Mouse (Mus musculus): ENCODE measurements around the gene Tecr. TPM values are rescaled to one million over a fixed set of nuclear protein-coding genes. Genes with fewer than 3 reads are reported as not detected.

Tecr gene
- total RNA-seq (2014; rRNA removed) (108 and 130 TPM in 2 replicates), polyA plus RNA-seq (2012; rRNA removed) (647 and 677 TPM in 2 replicates)

- Histone ChIP-seq H3K27me3 (ENCODE audit: control insufficient read depth, insufficient read depth, low read length) (no peaks in the 10 kb centered on the region), H3K4me1 (ENCODE audit: control insufficient read depth, insufficient read depth, low read length) (peaks cover 13% of the 10 kb centered on the region), H3K27ac (replicated peaks; ENCODE audit: insufficient read depth, low read depth, low read length) (peak within 1 kb of the TSS; percentile 90), H3K4me3 (ENCODE audit: insufficient read depth, low read depth, low read length) (peak within 1 kb of the TSS; percentile 89), H3K36me3 (ENCODE audit: control insufficient read depth, insufficient read depth, low read length) (peaks cover 19% of the 10 kb centered on the region), H3K79me2 (ENCODE audit: control insufficient read depth, insufficient read depth, low read length) (peaks cover 8% of the 10 kb centered on the region; the same call in 1 of the 2 replicates), H3K9ac (ENCODE audit: low read depth, low read length) (peak within 1 kb of the TSS; percentile 95)
- TF ChIP-seq POLR2A (IDR thresholded peaks at IDR 0.05; ENCODE audit: extremely low read depth, insufficient read depth, low read length) (peak; percentile 98), CTCF (IDR thresholded peaks at IDR 0.05; ENCODE audit: low read depth, low read length) (no peak)
- peak; percentile 90 for DNase-seq (ENCODE audit: extremely low read depth, low read depth, low spot score)
- WGBS, result under 1% methylated on average over 69 of the region's 69 CpGs
These were observed at the start of gene Tecr, which contains the start of gene Dnajb1 for GRCm38 (mm10) chr8:83607661-83608397. Tecr (minus strand) TSS chr8:83607971. Dnajb1 (plus strand) TSS chr8:83608193.

GRCm38 (mm10) chr8:83656484-83657246 is 48.9 kb upstream of the Tecr start:
- 70% methylated on average over 13 of the region's 13 CpGs for WGBS
- peaks cover 5% of the 10 kb centered on the region for H3K4me1 ChIP-seq (ENCODE audit: control insufficient read depth, insufficient read depth, low read length)

GRCm38 (mm10) chr8:83656043-83656442 is 48.3 kb upstream of the Tecr start:
- WGBS, result 91% methylated on average over 9 of the region's 9 CpGs
- no peak for DNase-seq (ENCODE audit: extremely low read depth, low read depth, low spot score)
- Histone ChIP-seq H3K79me2 (ENCODE audit: control insufficient read depth, insufficient read depth, low read length) (no peaks in the 10 kb centered on the region), H3K36me3 (ENCODE audit: control insufficient read depth, insufficient read depth, low read length) (no peaks in the 10 kb centered on the region), H3K27ac (replicated peaks; ENCODE audit: insufficient read depth, low read depth, low read length) (no peak overlapping the region), H3K27me3 (ENCODE audit: control insufficient read depth, insufficient read depth, low read length) (no peaks in the 10 kb centered on the region), H3K9ac (ENCODE audit: low read depth, low read length) (no peak overlapping the region), H3K4me3 (ENCODE audit: insufficient read depth, low read depth, low read length) (no peak overlapping the region), H3K4me1 (ENCODE audit: control insufficient read depth, insufficient read depth, low read length) (peaks cover 5% of the 10 kb centered on the region)
- no peak for TF ChIP-seq POLR2A (IDR thresholded peaks at IDR 0.05; ENCODE audit: extremely low read depth, insufficient read depth, low read length)
- no peak for TF ChIP-seq CTCF (IDR thresholded peaks at IDR 0.05; ENCODE audit: low read depth, low read length)

More at GRCm38 (mm10) chr8:83656484-83657246, 48.9 kb upstream of the Tecr start:
- DNase-seq (ENCODE audit: extremely low read depth, low read depth, low spot score), result peak; percentile 29
- TF ChIP-seq CTCF (IDR thresholded peaks at IDR 0.05; ENCODE audit: low read depth, low read length) (peak; percentile 36; the same call in 1 of the 2 replicates), POLR2A (IDR thresholded peaks at IDR 0.05; ENCODE audit: extremely low read depth, insufficient read depth, low read length) (no peak)
- Histone ChIP-seq H3K79me2 (ENCODE audit: control insufficient read depth, insufficient read depth, low read length) (no peaks in the 10 kb centered on the region), H3K27me3 (ENCODE audit: control insufficient read depth, insufficient read depth, low read length) (no peaks in the 10 kb centered on the region), H3K9ac (ENCODE audit: low read depth, low read length) (no peak overlapping the region), H3K4me3 (ENCODE audit: insufficient read depth, low read depth, low read length) (no peak overlapping the region), H3K36me3 (ENCODE audit: control insufficient read depth, insufficient read depth, low read length) (no peaks in the 10 kb centered on the region), H3K27ac (replicated peaks; ENCODE audit: insufficient read depth, low read depth, low read length) (peak overlapping the region; percentile 58)

GRCm38 (mm10) chr8:83654725-83655124 is 47.0 kb upstream of the Tecr start:
- Histone ChIP-seq H3K79me2 (ENCODE audit: control insufficient read depth, insufficient read depth, low read length) (no peaks in the 10 kb centered on the region), H3K4me1 (ENCODE audit: control insufficient read depth, insufficient read depth, low read length) (peaks cover 5% of the 10 kb centered on the region), H3K9ac (ENCODE audit: low read depth, low read length) (no peak overlapping the region), H3K27me3 (ENCODE audit: control insufficient read depth, insufficient read depth, low read length) (no peaks in the 10 kb centered on the region), H3K36me3 (ENCODE audit: control insufficient read depth, insufficient read depth, low read length) (no peaks in the 10 kb centered on the region), H3K27ac (replicated peaks; ENCODE audit: insufficient read depth, low read depth, low read length) (no peak overlapping the region), H3K4me3 (ENCODE audit: insufficient read depth, low read depth, low read length) (no peak overlapping the region)
- TF ChIP-seq CTCF (IDR thresholded peaks at IDR 0.05; ENCODE audit: low read depth, low read length) (no peak), POLR2A (IDR thresholded peaks at IDR 0.05; ENCODE audit: extremely low read depth, insufficient read depth, low read length) (no peak)
- 88% methylated on average over 6 of the region's 6 CpGs for WGBS
- no peak for DNase-seq (ENCODE audit: extremely low read depth, low read depth, low spot score)

GRCm38 (mm10) chr8:83653662-83654017 is 45.9 kb upstream of the Tecr start:
- Histone ChIP-seq H3K9ac (ENCODE audit: low read depth, low read length) (peak overlapping the region; percentile 6; the same call in 1 of the 2 replicates), H3K4me1 (ENCODE audit: control insufficient read depth, insufficient read depth, low read length) (peaks cover 5% of the 10 kb centered on the region), H3K36me3 (ENCODE audit: control insufficient read depth, insufficient read depth, low read length) (no peaks in the 10 kb centered on the region), H3K79me2 (ENCODE audit: control insufficient read depth, insufficient read depth, low read length) (no peaks in the 10 kb centered on the region), H3K27ac (replicated peaks; ENCODE audit: insufficient read depth, low read depth, low read length) (no peak overlapping the region), H3K4me3 (ENCODE audit: insufficient read depth, low read depth, low read length) (peak overlapping the region; percentile 77; the same call in 1 of the 2 replicates), H3K27me3 (ENCODE audit: control insufficient read depth, insufficient read depth, low read length) (no peaks in the 10 kb centered on the region)
- DNase-seq (ENCODE audit: extremely low read depth, low read depth, low spot score), result no peak
- no peak for TF ChIP-seq CTCF (IDR thresholded peaks at IDR 0.05; ENCODE audit: low read depth, low read length)
- no peak for TF ChIP-seq POLR2A (IDR thresholded peaks at IDR 0.05; ENCODE audit: extremely low read depth, insufficient read depth, low read length)
- WGBS, result 62% methylated on average over 10 of the region's 10 CpGs
